Mouse (Mus musculus): ENCODE measurements around the gene Efnb2. TPM values are rescaled to one million over a fixed set of nuclear protein-coding genes. Genes with fewer than 3 reads are reported as not detected.

Efnb2 gene
- polyA plus RNA-seq, 1 experiment from 2014 or later, result 18.3 TPM

DNA sequence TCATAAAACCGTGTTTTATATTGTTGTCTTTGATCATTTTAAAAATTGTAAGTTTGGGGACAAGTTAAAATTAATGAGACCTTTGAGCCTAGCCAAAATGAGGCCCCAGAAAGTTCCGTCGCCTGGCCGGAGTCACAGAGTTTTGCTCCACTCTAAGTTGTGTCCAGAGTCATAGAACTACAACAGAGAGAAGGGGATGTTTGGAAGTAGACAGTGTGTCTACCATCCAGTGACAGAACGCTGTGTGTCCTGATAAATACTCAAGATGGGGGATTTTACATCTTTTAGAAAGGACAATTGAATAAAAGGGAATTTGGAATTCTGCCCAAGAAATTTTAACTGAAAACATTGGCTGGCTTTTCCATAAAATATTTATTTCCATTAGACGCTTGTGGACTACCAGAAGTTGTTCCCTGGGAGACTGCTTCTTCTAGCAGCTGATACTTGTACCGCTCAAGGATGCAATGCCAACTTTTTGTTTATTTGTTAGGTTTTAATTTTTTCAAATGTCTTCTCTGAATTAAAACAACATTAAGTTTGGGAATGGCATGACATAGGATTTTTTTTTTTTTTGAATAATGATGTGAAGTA, 89.3 kb downstream of the Efnb2 start:
- no peak for ATAC-seq (ENCODE audit: low FRiP score)
- no peak overlapping the region for H3K4me2 ChIP-seq

GRCm38 (mm10) chr8:8569280-8569679, 91.8 kb downstream of the Efnb2 start:
- DNase-seq (ENCODE audit: low spot score, missing footprints) (no peak), ATAC-seq (ENCODE audit: low FRiP score) (no peak)
- no peak overlapping the region for H3K27ac ChIP-seq (ENCODE audit: low read depth, low read length)
- WGBS, result 92% methylated on average over 10 of the region's 10 CpGs
- H3K4me3 ChIP-seq (ENCODE audit: low read depth, low read length), result no peak overlapping the region
- peaks cover 2% of the 10 kb centered on the region; the same call in 1 of the 2 replicates for H3K27me3 ChIP-seq (ENCODE audit: control insufficient read depth, insufficient read depth, low read length)
- no peak overlapping the region for H3K9ac ChIP-seq (ENCODE audit: low read length)
- H3K36me3 ChIP-seq (ENCODE audit: control insufficient read depth, insufficient read depth, low read length), result no peaks in the 10 kb centered on the region
- H3K4me2 ChIP-seq, result no peak overlapping the region
- peaks cover 3% of the 10 kb centered on the region; the same call in 1 of the 2 replicates for H3K9me3 ChIP-seq (ENCODE audit: control insufficient read depth, low read length)
- peaks cover 8% of the 10 kb centered on the region; the same call in 1 of the 2 replicates for H3K4me1 ChIP-seq (ENCODE audit: control insufficient read depth, insufficient read depth, low read length)

More for the DNA sequence above, 89.3 kb downstream of the Efnb2 start:
- Histone ChIP-seq H3K4me3 (ENCODE audit: low read depth, low read length) (no peak overlapping the region), H3K9me3 (ENCODE audit: control insufficient read depth, low read length) (peaks cover 3% of the 10 kb centered on the region; the same call in 1 of the 2 replicates), H3K36me3 (ENCODE audit: control insufficient read depth, insufficient read depth, low read length) (no peaks in the 10 kb centered on the region), H3K27ac (ENCODE audit: low read depth, low read length) (no peak overlapping the region), H3K9ac (ENCODE audit: low read length) (no peak overlapping the region), H3K27me3 (ENCODE audit: control insufficient read depth, insufficient read depth, low read length) (peaks cover 10% of the 10 kb centered on the region), H3K4me1 (ENCODE audit: control insufficient read depth, insufficient read depth, low read length) (peaks cover 19% of the 10 kb centered on the region)
- no peak for DNase-seq (ENCODE audit: low spot score, missing footprints)
- 86% methylated on average over 7 of the region's 7 CpGs for WGBS

DNA sequence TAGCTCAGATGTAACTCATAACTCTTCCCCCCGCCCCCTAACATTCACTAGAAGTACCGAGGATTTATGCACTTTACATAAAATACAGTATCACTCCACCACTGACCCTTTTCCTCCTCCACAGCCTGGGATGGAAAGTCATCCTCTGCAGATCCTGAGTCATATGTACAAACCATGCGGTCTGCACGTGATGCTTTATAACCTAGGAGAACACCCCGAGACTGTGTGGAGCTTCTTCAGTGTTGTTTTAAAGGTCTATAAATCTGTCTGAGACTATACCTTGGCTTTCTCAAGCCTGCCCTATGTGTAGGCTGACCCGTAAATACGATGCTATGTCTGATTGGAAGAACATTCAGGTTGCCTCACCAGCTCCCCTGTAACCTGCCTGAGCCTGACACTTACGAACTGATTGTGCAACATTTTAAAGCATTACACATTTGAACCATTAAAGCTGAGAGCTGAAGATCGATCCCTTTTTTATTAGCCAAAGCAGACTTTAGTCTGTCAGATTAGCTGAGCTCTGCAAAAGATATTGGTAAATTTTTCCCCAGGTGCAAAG, 92.7 kb downstream of the Efnb2 start:
- ATAC-seq (ENCODE audit: low FRiP score) (no peak), DNase-seq (ENCODE audit: low spot score, missing footprints) (no peak)
- 90% methylated on average over 9 of the region's 9 CpGs for WGBS
- Histone ChIP-seq H3K4me1 (ENCODE audit: control insufficient read depth, insufficient read depth, low read length) (peaks cover 6% of the 10 kb centered on the region; the same call in 1 of the 2 replicates), H3K9me3 (ENCODE audit: control insufficient read depth, low read length) (peaks cover 3% of the 10 kb centered on the region; the same call in 1 of the 2 replicates), H3K4me3 (ENCODE audit: low read depth, low read length) (no peak overlapping the region), H3K27me3 (ENCODE audit: control insufficient read depth, insufficient read depth, low read length) (peaks cover 2% of the 10 kb centered on the region; the same call in 1 of the 2 replicates), H3K36me3 (ENCODE audit: control insufficient read depth, insufficient read depth, low read length) (no peaks in the 10 kb centered on the region), H3K9ac (ENCODE audit: low read length) (no peak overlapping the region), H3K27ac (ENCODE audit: low read depth, low read length) (no peak overlapping the region), H3K4me2 (no peak overlapping the region)

Small RNA genes lying within 50 kb of the gene (microRNA-seq; reads per million reads assigned to microRNA genes)
- gene Mir7654, result 28.8 reads per million, percentile 40 among the genes with 10 or more reads in this experiment

Other genes with a start within 250 kb of the Efnb2 start
- 158 TPM in 2 replicates for gene Arglu1, start 29.3 kb upstream of the Efnb2 start, polyA plus RNA-seq (2014; fragmentation: Nextera tagmentation; extraction: Ambion mirVana)

All from midbrain, embryonic 11.5 days (tissue).